Mouse (Mus musculus): ENCODE measurements around the gene Adipoq. TPM values are rescaled to one million over a fixed set of nuclear protein-coding genes. Genes with fewer than 3 reads are reported as not detected.

Gene Adipoq
- polyA plus RNA-seq, 1 experiment from 2014 or later, result not detected

GRCm38 (mm10) chr16:23151423-23151822 is 5.1 kb downstream of the Adipoq start:
- no peak for ATAC-seq
- Histone ChIP-seq H3K4me2 (ENCODE audit: low read depth, low read length) (no peak overlapping the region), H3K4me1 (ENCODE audit: control insufficient read depth, insufficient read depth, low read length) (no peaks in the 10 kb centered on the region), H3K36me3 (ENCODE audit: control insufficient read depth, insufficient read depth, low read length) (no peaks in the 10 kb centered on the region), H3K27ac (ENCODE audit: low read length) (no peak overlapping the region), H3K9me3 (ENCODE audit: control insufficient read depth, low read length) (no peaks in the 10 kb centered on the region), H3K4me3 (ENCODE audit: low read length) (no peak overlapping the region), H3K27me3 (replicated peaks; ENCODE audit: control insufficient read depth, insufficient read depth, low read length) (no peaks in the 10 kb centered on the region), H3K9ac (ENCODE audit: low read depth, low read length) (no peak overlapping the region)
- 14% methylated on average over 2 of the region's 2 CpGs for WGBS

GRCm38 (mm10) chr16:23154261-23154660 is 7.9 kb downstream of the Adipoq start:
- Histone ChIP-seq H3K27me3 (replicated peaks; ENCODE audit: control insufficient read depth, insufficient read depth, low read length) (no peaks in the 10 kb centered on the region), H3K9me3 (ENCODE audit: control insufficient read depth, low read length) (no peaks in the 10 kb centered on the region), H3K27ac (ENCODE audit: low read length) (no peak overlapping the region), H3K9ac (ENCODE audit: low read depth, low read length) (no peak overlapping the region), H3K36me3 (ENCODE audit: control insufficient read depth, insufficient read depth, low read length) (no peaks in the 10 kb centered on the region), H3K4me2 (ENCODE audit: low read depth, low read length) (no peak overlapping the region), H3K4me3 (ENCODE audit: low read length) (no peak overlapping the region), H3K4me1 (ENCODE audit: control insufficient read depth, insufficient read depth, low read length) (no peaks in the 10 kb centered on the region)
- no peak for ATAC-seq
- 66% methylated on average over 5 of the region's 5 CpGs for WGBS

GRCm38 (mm10) chr16:23157013-23157412 is 10.7 kb downstream of the Adipoq start:
- Histone ChIP-seq H3K27ac (ENCODE audit: low read length) (no peak overlapping the region), H3K36me3 (ENCODE audit: control insufficient read depth, insufficient read depth, low read length) (no peaks in the 10 kb centered on the region), H3K9ac (ENCODE audit: low read depth, low read length) (no peak overlapping the region), H3K4me1 (ENCODE audit: control insufficient read depth, insufficient read depth, low read length) (no peaks in the 10 kb centered on the region), H3K9me3 (ENCODE audit: control insufficient read depth, low read length) (no peaks in the 10 kb centered on the region), H3K4me3 (ENCODE audit: low read length) (no peak overlapping the region), H3K27me3 (replicated peaks; ENCODE audit: control insufficient read depth, insufficient read depth, low read length) (no peaks in the 10 kb centered on the region), H3K4me2 (ENCODE audit: low read depth, low read length) (no peak overlapping the region)
- ATAC-seq, result no peak
- WGBS, result 93% methylated on average over 13 of the region's 13 CpGs

- Histone ChIP-seq H3K9me3 (ENCODE audit: control insufficient read depth, low read length) (no peaks in the 10 kb centered on the region), H3K36me3 (ENCODE audit: control insufficient read depth, insufficient read depth, low read length) (no peaks in the 10 kb centered on the region), H3K27ac (ENCODE audit: low read length) (no peak overlapping the region), H3K9ac (ENCODE audit: low read depth, low read length) (no peak overlapping the region), H3K4me2 (ENCODE audit: low read depth, low read length) (no peak overlapping the region), H3K4me1 (ENCODE audit: control insufficient read depth, insufficient read depth, low read length) (no peaks in the 10 kb centered on the region), H3K27me3 (replicated peaks; ENCODE audit: control insufficient read depth, insufficient read depth, low read length) (no peaks in the 10 kb centered on the region), H3K4me3 (ENCODE audit: low read length) (no peak overlapping the region)
- no peak for ATAC-seq
- WGBS, result 87% methylated on average over 7 of the region's 7 CpGs
Observed at GRCm38 (mm10) chr16:23158292-23158691, 12.0 kb downstream of the Adipoq start.

GRCm38 (mm10) chr16:23158957-23159356 is 12.6 kb downstream of the Adipoq start:
- no peak for ATAC-seq
- Histone ChIP-seq H3K4me3 (ENCODE audit: low read length) (no peak overlapping the region), H3K27me3 (replicated peaks; ENCODE audit: control insufficient read depth, insufficient read depth, low read length) (no peaks in the 10 kb centered on the region), H3K36me3 (ENCODE audit: control insufficient read depth, insufficient read depth, low read length) (no peaks in the 10 kb centered on the region), H3K9ac (ENCODE audit: low read depth, low read length) (no peak overlapping the region), H3K4me2 (ENCODE audit: low read depth, low read length) (no peak overlapping the region), H3K9me3 (ENCODE audit: control insufficient read depth, low read length) (no peaks in the 10 kb centered on the region), H3K27ac (ENCODE audit: low read length) (no peak overlapping the region), H3K4me1 (ENCODE audit: control insufficient read depth, insufficient read depth, low read length) (no peaks in the 10 kb centered on the region)
- WGBS, result 47% methylated on average over 2 of the region's 2 CpGs

- WGBS, result 66% methylated on average over 2 of the region's 2 CpGs
- no peak overlapping the region for H3K9ac ChIP-seq (ENCODE audit: low read depth, low read length)
- no peak for ATAC-seq
- no peak overlapping the region for H3K27ac ChIP-seq (ENCODE audit: low read length)
- H3K9me3 ChIP-seq (ENCODE audit: control insufficient read depth, low read length), result no peaks in the 10 kb centered on the region
- no peaks in the 10 kb centered on the region for H3K36me3 ChIP-seq (ENCODE audit: control insufficient read depth, insufficient read depth, low read length)
- no peaks in the 10 kb centered on the region for H3K4me1 ChIP-seq (ENCODE audit: control insufficient read depth, insufficient read depth, low read length)
- H3K4me2 ChIP-seq (ENCODE audit: low read depth, low read length), result no peak overlapping the region
- no peaks in the 10 kb centered on the region for H3K27me3 ChIP-seq (replicated peaks; ENCODE audit: control insufficient read depth, insufficient read depth, low read length)
- no peak overlapping the region for H3K4me3 ChIP-seq (ENCODE audit: low read length)
Observed at GRCm38 (mm10) chr16:23159749-23160148, 13.4 kb downstream of the Adipoq start.

GRCm38 (mm10) chr16:23162116-23162515 is 15.8 kb downstream of the Adipoq start:
- no peak for ATAC-seq
- Histone ChIP-seq H3K36me3 (ENCODE audit: control insufficient read depth, insufficient read depth, low read length) (no peaks in the 10 kb centered on the region), H3K27me3 (replicated peaks; ENCODE audit: control insufficient read depth, insufficient read depth, low read length) (no peaks in the 10 kb centered on the region), H3K9ac (ENCODE audit: low read depth, low read length) (no peak overlapping the region), H3K27ac (ENCODE audit: low read length) (no peak overlapping the region), H3K4me2 (ENCODE audit: low read depth, low read length) (no peak overlapping the region), H3K4me1 (ENCODE audit: control insufficient read depth, insufficient read depth, low read length) (no peaks in the 10 kb centered on the region), H3K4me3 (ENCODE audit: low read length) (no peak overlapping the region), H3K9me3 (ENCODE audit: control insufficient read depth, low read length) (no peaks in the 10 kb centered on the region)
- 76% methylated on average over 3 of the region's 3 CpGs for WGBS

- H3K27me3 ChIP-seq (replicated peaks; ENCODE audit: control insufficient read depth, insufficient read depth, low read length), result no peaks in the 10 kb centered on the region
- no peak for ATAC-seq
- no peaks in the 10 kb centered on the region for H3K4me1 ChIP-seq (ENCODE audit: control insufficient read depth, insufficient read depth, low read length)
- H3K9ac ChIP-seq (ENCODE audit: low read depth, low read length), result no peak overlapping the region
- 67% methylated on average over 6 of the region's 6 CpGs for WGBS
- no peak overlapping the region for H3K4me3 ChIP-seq (ENCODE audit: low read length)
- no peaks in the 10 kb centered on the region for H3K36me3 ChIP-seq (ENCODE audit: control insufficient read depth, insufficient read depth, low read length)
- no peak overlapping the region for H3K4me2 ChIP-seq (ENCODE audit: low read depth, low read length)
- H3K9me3 ChIP-seq (ENCODE audit: control insufficient read depth, low read length), result no peaks in the 10 kb centered on the region
- no peak overlapping the region for H3K27ac ChIP-seq (ENCODE audit: low read length)
Observed at GRCm38 (mm10) chr16:23164443-23164842, 18.1 kb downstream of the Adipoq start.

- H3K27me3 ChIP-seq (replicated peaks; ENCODE audit: control insufficient read depth, insufficient read depth, low read length), result no peaks in the 10 kb centered on the region
- no peaks in the 10 kb centered on the region for H3K9me3 ChIP-seq (ENCODE audit: control insufficient read depth, low read length)
- no peaks in the 10 kb centered on the region for H3K4me1 ChIP-seq (ENCODE audit: control insufficient read depth, insufficient read depth, low read length)
- H3K36me3 ChIP-seq (ENCODE audit: control insufficient read depth, insufficient read depth, low read length), result no peaks in the 10 kb centered on the region
- H3K4me2 ChIP-seq (ENCODE audit: low read depth, low read length), result no peak overlapping the region
- no peak overlapping the region for H3K4me3 ChIP-seq (ENCODE audit: low read length)
- no peak for ATAC-seq
- no peak overlapping the region for H3K9ac ChIP-seq (ENCODE audit: low read depth, low read length)
- WGBS, result 75% methylated on average over 9 of the region's 9 CpGs
- no peak overlapping the region for H3K27ac ChIP-seq (ENCODE audit: low read length)
Observed at GRCm38 (mm10) chr16:23165441-23165840, 19.1 kb downstream of the Adipoq start.

GRCm38 (mm10) chr16:23166646-23167045 is 20.3 kb downstream of the Adipoq start:
- no peak overlapping the region for H3K27ac ChIP-seq (ENCODE audit: low read length)
- no peak overlapping the region for H3K4me2 ChIP-seq (ENCODE audit: low read depth, low read length)
- H3K27me3 ChIP-seq (replicated peaks; ENCODE audit: control insufficient read depth, insufficient read depth, low read length), result no peaks in the 10 kb centered on the region
- no peak overlapping the region for H3K4me3 ChIP-seq (ENCODE audit: low read length)
- no peaks in the 10 kb centered on the region for H3K9me3 ChIP-seq (ENCODE audit: control insufficient read depth, low read length)
- H3K4me1 ChIP-seq (ENCODE audit: control insufficient read depth, insufficient read depth, low read length), result no peaks in the 10 kb centered on the region
- no peaks in the 10 kb centered on the region for H3K36me3 ChIP-seq (ENCODE audit: control insufficient read depth, insufficient read depth, low read length)
- no peak for ATAC-seq
- 90% methylated on average over 1 of the region's 1 CpGs for WGBS
- no peak overlapping the region for H3K9ac ChIP-seq (ENCODE audit: low read depth, low read length)

Data from intestine, embryonic 16.5 days (tissue).